Mouse (Mus musculus) neural tube, embryonic 12.5 days (tissue): ENCODE measurements around the gene Gm11214. TPM values are rescaled to one million over a fixed set of nuclear protein-coding genes. Genes with fewer than 3 reads are reported as not detected.

Experiments used
- ATAC-seq: fragments of 200-750 bp; cut with Nextera tagmentation; 2 replicates; pipeline ENCODE4 v1.8.0; 2017; ENCODE audit warnings: low read depth, mild to moderate bottlenecking, moderate TSS enrichment, moderate library complexity; ENCODE audit not compliant: low FRiP score
- H3K27ac ChIP-seq: fragments of 300-500 bp; sonication (generic); 2 replicates; pipeline ENCODE4 v1.5.1; 2016
- H3K27me3 ChIP-seq: fragments of 300-500 bp; sonication (generic); replicated peaks from 2 replicates; pipeline ENCODE4 v1.6.1; 2016; ENCODE audit warnings: mild to moderate bottlenecking
- H3K36me3 ChIP-seq: fragments of 300-500 bp; sonication (generic); 2 replicates; pipeline ENCODE4 v1.6.1; 2016; ENCODE audit warnings: mild to moderate bottlenecking
- H3K4me1 ChIP-seq: fragments of 300-500 bp; sonication (generic); 2 replicates; pipeline ENCODE4 v1.6.1; 2016
- H3K4me2 ChIP-seq: fragments of 300-500 bp; sonication (generic); replicated peaks from 2 replicates; pipeline ENCODE4 v1.6.1; 2016; ENCODE audit warnings: mild to moderate bottlenecking
- H3K4me3 ChIP-seq: fragments of 300-500 bp; sonication (generic); 2 replicates; pipeline ENCODE4 v1.5.1; 2016
- H3K9ac ChIP-seq: fragments of 300-500 bp; sonication (generic); 2 replicates; pipeline ENCODE4 v1.6.1; 2016; ENCODE audit warnings: mild to moderate bottlenecking
- H3K9me3 ChIP-seq: fragments of 300-500 bp; sonication (generic); 2 replicates; pipeline ENCODE4 v1.6.1; 2016; ENCODE audit warnings: mild to moderate bottlenecking
- WGBS: fragments of 180-500 bp; shearing (Covaris S2); methylation state at CpG from one replicate; pipeline ENCODE4 v1.1.7; 2016; 5-methylcytosine and 5-hydroxymethylcytosine counted together
- polyA plus RNA-seq: library from polyadenylated mRNA; unstranded; fragments of >200 nt; fragmentation: Nextera tagmentation; extraction: Ambion mirVana; gene quantifications from 2 replicates; pipeline ENCODE4 v1.2.1, GENCODE M21; 2016

Gm11214 gene
- polyA plus RNA-seq, 1 experiment from 2014 or later, result not detected

DNA sequence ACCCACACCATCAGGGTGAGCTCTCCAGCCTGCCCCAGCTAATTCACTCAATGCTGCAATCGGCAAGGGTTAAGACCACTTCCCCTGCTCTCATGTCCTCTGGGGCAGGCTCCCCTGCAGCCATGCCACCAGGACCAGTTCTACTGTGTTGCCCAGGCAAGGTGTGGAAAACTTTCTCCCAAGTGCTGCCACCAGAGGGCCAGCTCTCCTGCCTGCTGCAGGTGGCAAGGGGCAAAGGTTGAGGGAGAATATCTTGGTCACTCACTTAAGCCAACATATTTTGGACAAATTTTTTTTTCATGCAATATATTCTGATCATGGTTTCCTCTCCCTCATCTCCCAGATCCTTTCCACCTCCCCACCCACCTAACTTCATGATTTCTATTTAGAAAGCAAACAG lies 8.8 kb downstream of the Gm11214 start:
- no peak overlapping the region for H3K4me2 ChIP-seq
- H3K4me3 ChIP-seq, result no peak overlapping the region
- no peaks in the 10 kb centered on the region for H3K27me3 ChIP-seq
- ATAC-seq, result no peak
- H3K36me3 ChIP-seq, result no peaks in the 10 kb centered on the region
- 86% methylated on average over 1 of the region's 1 CpGs for WGBS
- H3K9me3 ChIP-seq, result no peaks in the 10 kb centered on the region
- no peak overlapping the region for H3K9ac ChIP-seq
- H3K27ac ChIP-seq, result no peak overlapping the region
- no peaks in the 10 kb centered on the region for H3K4me1 ChIP-seq

DNA sequence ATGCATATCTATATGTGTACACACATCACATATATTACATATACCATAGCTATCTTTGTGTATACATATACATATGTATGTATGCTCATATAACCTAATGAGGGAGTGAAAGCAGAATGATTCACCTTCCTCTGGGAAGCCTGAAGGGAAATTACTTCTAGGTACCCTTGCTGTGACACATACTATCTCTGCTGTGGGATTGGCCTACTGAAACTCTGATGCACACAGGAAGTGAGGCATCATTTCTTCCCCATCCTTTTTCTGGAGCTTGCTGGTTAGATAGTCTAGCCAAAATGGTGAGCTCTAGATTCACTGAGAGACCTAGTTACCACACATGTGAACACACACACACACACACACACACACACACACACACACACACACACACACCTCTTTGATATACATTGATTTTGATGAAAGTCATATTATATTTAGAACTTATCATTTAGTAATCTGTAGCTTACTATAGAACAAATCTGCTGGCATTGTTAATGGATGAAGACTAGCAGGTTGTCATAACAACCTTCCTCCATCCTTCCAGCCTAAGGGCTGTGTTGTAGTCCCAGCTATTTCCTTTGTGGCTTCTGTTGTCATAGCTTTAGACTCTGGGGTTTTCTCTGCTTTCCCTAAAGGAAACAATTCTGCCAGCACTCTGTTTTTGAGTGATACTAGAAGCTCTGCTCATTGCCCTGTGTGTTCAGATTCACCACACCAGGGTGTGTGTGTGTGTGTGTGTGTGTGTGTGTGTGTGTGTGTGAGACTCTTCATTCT lies 19.0 kb downstream of the Gm11214 start:
- Histone ChIP-seq H3K9me3 (no peaks in the 10 kb centered on the region), H3K4me3 (no peak overlapping the region), H3K36me3 (no peaks in the 10 kb centered on the region), H3K27ac (no peak overlapping the region), H3K4me1 (no peaks in the 10 kb centered on the region), H3K27me3 (no peaks in the 10 kb centered on the region), H3K4me2 (no peak overlapping the region), H3K9ac (no peak overlapping the region)
- no peak for ATAC-seq

DNA sequence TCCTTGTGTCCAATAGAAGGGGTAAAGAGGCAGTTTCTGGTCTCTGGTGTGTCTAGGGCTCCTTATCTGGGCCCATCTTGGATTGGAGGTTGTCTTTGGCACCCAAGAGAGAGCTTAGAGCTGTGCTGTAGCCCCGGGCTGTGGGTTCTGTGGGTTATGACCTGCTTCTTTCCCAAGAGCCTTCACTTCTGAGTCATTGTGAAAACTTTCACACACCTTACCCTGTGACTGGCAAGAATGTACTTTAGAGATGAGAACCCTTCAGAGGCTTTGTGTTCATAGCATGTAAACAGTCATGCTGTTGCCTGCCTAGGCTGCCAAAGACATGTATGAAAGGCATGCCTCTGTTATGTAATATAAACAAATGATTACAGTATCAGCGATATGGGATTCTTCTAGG lies 23.3 kb downstream of the Gm11214 start:
- Histone ChIP-seq H3K27me3 (no peaks in the 10 kb centered on the region), H3K9ac (no peak overlapping the region), H3K36me3 (no peaks in the 10 kb centered on the region), H3K4me1 (no peaks in the 10 kb centered on the region), H3K9me3 (no peaks in the 10 kb centered on the region), H3K27ac (no peak overlapping the region), H3K4me2 (no peak overlapping the region), H3K4me3 (no peak overlapping the region)
- WGBS, result 78% methylated on average over 2 of the region's 2 CpGs
- no peak for ATAC-seq

DNA sequence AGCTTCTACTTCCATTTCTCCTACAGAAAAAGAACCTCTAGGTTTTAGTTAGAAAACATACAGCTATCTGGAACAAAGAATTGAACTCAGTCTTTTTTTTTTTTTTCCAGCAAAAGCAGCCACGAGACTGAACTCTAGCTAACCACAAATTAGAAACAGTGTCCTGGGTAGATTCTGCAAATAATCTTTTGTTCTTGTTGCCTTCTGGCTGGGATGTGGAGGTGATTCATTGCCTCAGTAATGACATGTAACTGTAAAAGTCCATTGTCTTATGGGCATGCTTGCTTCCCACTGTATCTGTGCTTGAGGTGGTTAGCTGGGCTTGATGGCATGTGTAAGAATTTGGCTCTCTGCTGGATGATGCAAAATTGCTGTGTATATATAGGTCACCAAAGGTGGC lies 24.6 kb downstream of the Gm11214 start:
- Histone ChIP-seq H3K27ac (no peak overlapping the region), H3K9ac (no peak overlapping the region), H3K4me3 (no peak overlapping the region), H3K4me2 (no peak overlapping the region), H3K9me3 (no peaks in the 10 kb centered on the region), H3K4me1 (no peaks in the 10 kb centered on the region), H3K36me3 (no peaks in the 10 kb centered on the region), H3K27me3 (no peaks in the 10 kb centered on the region)
- 49% methylated on average over 1 of the region's 1 CpGs for WGBS
- no peak for ATAC-seq

DNA sequence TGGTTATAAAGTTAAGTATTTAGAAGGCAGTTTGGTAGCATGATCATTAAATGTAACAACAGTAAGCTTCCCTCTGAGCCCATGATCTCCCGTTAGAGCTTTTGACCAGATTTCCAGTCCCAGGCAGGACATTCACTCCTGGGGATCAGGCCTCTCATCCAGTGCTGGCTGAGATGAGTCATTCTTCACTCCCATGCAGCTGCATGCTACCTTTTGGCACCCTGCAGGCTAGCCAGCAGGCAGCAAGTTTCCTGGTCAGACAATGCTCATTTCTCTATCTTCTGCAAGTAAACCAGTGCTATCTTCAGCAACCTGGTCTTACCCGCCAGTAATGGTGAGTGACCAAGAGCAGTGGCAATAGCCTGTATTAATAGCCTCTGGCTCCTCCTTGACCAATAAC lies 30.0 kb downstream of the Gm11214 start:
- H3K4me2 ChIP-seq, result no peak overlapping the region
- H3K36me3 ChIP-seq, result no peaks in the 10 kb centered on the region
- H3K27ac ChIP-seq, result no peak overlapping the region
- H3K9me3 ChIP-seq, result no peaks in the 10 kb centered on the region
- H3K9ac ChIP-seq, result no peak overlapping the region
- H3K4me1 ChIP-seq, result no peaks in the 10 kb centered on the region
- no peak for ATAC-seq
- H3K27me3 ChIP-seq, result no peaks in the 10 kb centered on the region
- H3K4me3 ChIP-seq, result no peak overlapping the region
- 87% methylated on average over 2 of the region's 2 CpGs for WGBS

DNA sequence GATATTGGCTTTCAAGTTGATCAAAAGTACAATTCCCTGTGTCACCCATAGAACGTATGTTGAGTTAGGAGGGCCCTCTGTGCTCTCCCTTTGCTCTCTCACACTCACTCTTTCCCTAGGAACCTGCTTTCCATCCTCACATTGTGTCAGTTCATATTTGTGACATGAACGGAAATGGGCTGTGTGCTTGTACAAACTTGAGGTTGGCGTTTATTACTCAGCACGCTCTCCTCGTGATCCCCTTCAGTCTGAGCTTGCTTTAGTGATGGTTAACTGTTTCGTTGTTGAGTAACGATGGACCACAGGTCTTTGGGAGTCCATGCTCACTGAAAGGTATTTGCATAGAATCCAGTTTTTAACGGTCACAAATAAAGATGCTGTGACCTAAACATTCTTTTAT lies 36.1 kb downstream of the Gm11214 start:
- Histone ChIP-seq H3K4me3 (no peak overlapping the region), H3K9ac (no peak overlapping the region), H3K4me1 (no peaks in the 10 kb centered on the region), H3K27ac (no peak overlapping the region), H3K27me3 (no peaks in the 10 kb centered on the region), H3K9me3 (no peaks in the 10 kb centered on the region), H3K4me2 (no peak overlapping the region), H3K36me3 (no peaks in the 10 kb centered on the region)
- ATAC-seq, result no peak
- 90% methylated on average over 8 of the region's 8 CpGs for WGBS

DNA sequence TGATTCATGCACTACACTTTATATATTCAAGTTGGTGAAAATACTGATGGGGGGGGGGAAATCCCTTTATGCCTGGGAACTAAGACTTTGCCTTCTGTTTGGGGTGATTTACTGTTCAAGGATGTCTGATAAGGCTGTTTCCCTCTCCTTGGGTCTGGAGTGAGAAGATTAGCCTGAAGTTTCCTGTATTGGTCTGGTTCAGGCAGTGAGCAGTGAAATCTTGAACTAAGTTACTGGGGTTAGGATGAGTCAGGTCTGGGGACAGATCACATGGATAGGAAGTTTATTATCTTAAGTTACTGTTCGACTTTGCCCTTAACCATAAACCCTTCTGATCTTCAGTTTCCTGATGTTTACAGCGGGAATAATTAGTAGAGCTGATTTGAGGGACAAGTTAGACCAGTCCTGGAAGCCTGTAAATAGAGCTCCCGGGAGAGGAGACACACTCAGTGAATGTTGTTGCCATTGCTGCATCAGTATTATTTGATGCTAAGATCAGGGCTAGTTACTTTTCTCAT lies 37.6 kb downstream of the Gm11214 start:
- H3K27me3 ChIP-seq, result no peaks in the 10 kb centered on the region
- H3K4me3 ChIP-seq, result no peak overlapping the region
- H3K4me2 ChIP-seq, result no peak overlapping the region
- no peaks in the 10 kb centered on the region for H3K9me3 ChIP-seq
- no peak overlapping the region for H3K9ac ChIP-seq
- no peaks in the 10 kb centered on the region for H3K36me3 ChIP-seq
- WGBS, result 71% methylated on average over 3 of the region's 3 CpGs
- no peak overlapping the region for H3K27ac ChIP-seq
- no peaks in the 10 kb centered on the region for H3K4me1 ChIP-seq
- ATAC-seq, result no peak

DNA sequence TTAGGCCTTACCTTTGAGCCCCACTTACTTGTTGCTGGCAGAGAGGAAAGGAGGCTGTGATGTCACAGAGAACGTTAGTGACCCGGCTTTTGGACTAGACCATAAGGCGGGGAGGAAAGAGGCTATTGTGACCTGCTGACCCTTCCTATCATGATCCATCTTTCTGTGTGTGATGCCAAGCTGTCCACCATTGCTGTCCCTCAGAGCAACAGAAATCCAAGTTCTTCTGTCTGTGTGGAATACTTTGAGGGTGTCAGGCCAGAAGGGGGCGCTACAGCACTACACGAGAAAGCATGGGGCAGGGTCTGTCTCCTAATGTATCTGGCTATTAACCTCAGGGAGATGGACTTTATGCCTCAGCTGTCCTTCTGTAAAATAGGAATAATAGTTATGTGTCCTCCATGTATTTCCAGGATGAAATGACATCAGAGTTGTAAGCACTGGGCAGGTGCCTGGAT lies 40.8 kb downstream of the Gm11214 start, which contains the start of gene Tex48:
Gene Tex48, minus strand, starts transcription at position 51 of the 458 bp plus-strand sequence.
- Histone ChIP-seq H3K9ac (no peak within 1 kb of the TSS), H3K27ac (no peak within 1 kb of the TSS), H3K27me3 (no peaks in the 10 kb centered on the region), H3K4me2 (no peak within 1 kb of the TSS), H3K4me3 (no peak within 1 kb of the TSS), H3K4me1 (no peaks in the 10 kb centered on the region), H3K36me3 (no peaks in the 10 kb centered on the region), H3K9me3 (no peaks in the 10 kb centered on the region)
- no peak for ATAC-seq
- 58% methylated on average over 5 of the region's 5 CpGs for WGBS

DNA sequence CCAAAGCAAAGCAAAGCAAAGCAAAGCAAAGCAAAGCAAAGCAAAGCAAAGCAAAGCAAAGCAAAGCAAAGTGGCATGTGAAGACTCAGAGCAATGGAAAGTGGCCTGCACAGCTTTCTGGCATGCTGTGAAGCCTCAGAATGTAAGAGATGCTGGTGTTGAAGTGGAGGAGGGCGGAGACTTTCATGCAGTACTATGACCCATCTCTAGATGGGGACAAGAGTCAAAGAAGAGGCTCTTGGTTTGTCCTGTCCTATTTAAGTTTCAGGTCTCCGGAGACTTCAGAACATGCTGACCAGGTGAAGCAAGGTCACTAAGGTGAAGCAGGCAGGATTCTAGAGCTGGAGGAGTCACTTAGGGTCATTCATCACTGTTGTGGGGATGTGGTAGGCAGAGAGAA lies 41.3 kb downstream of the Gm11214 start:
- Histone ChIP-seq H3K27ac (no peak overlapping the region), H3K4me1 (no peaks in the 10 kb centered on the region), H3K9ac (no peak overlapping the region), H3K4me3 (no peak overlapping the region), H3K4me2 (no peak overlapping the region), H3K9me3 (no peaks in the 10 kb centered on the region), H3K27me3 (no peaks in the 10 kb centered on the region), H3K36me3 (no peaks in the 10 kb centered on the region)
- ATAC-seq, result no peak
- 72% methylated on average over 2 of the region's 2 CpGs for WGBS

Other genes with a start within 250 kb of the Gm11214 start
- 9.0 and 10.0 TPM in 2 replicates for gene Whrn, start 167.4 kb downstream of the Gm11214 start, polyA plus RNA-seq
- gene Atp6v1g1, start 118.6 kb downstream of the Gm11214 start, polyA plus RNA-seq, result 423 and 429 TPM in 2 replicates
- gene Tmem268, start 104.6 kb downstream of the Gm11214 start, polyA plus RNA-seq, result 3.8 and 4.2 TPM in 2 replicates
- gene Gm11213, start 58.1 kb downstream of the Gm11214 start, polyA plus RNA-seq, result not detected in 2 replicates
- gene Tex48, start 41.0 kb downstream of the Gm11214 start, polyA plus RNA-seq, result not detected in 2 replicates
- 0.05 and 0.09 TPM in 2 replicates for gene Tnfsf15, start 81.7 kb upstream of the Gm11214 start, polyA plus RNA-seq
- gene Tnfsf8, start 198.0 kb upstream of the Gm11214 start, polyA plus RNA-seq, result not detected in 2 replicates